Mouse (Mus musculus) left cerebral cortex, postnatal 36 days (tissue): ENCODE results near the gene Jarid2. TPM values are rescaled to one million over a fixed set of nuclear protein-coding genes. Genes with fewer than 3 reads are reported as not detected.
"Not testable (repeated sequence)": the region's sequence is repeated elsewhere in the genome, so short reads cannot be mapped to it uniquely, and the experiment has no call there.

Experiments used
- DNase-seq, 2 experiments: peaks; one replicate each; pipeline ENCODE4 v3.0.0; 2021 to 2022; ENCODE audit warnings: low spot score in 2 of 2, mixed read lengths in 1 of 2
- intact Hi-C: fragments of 180-260 bp; cut with DNase I; formaldehyde crosslinking; loops from one replicate; pipeline ENCODE4 v1.15.1; 2025
- total RNA-seq, 2 experiments: library from RNA; stranded (reverse); gene quantifications; 2 replicates each; pipeline ENCODE4 v1.2.3; 2021

Jarid2 gene
- total RNA-seq = 10 to 100 TPM; 32.3 to 40.7 TPM

DNA sequence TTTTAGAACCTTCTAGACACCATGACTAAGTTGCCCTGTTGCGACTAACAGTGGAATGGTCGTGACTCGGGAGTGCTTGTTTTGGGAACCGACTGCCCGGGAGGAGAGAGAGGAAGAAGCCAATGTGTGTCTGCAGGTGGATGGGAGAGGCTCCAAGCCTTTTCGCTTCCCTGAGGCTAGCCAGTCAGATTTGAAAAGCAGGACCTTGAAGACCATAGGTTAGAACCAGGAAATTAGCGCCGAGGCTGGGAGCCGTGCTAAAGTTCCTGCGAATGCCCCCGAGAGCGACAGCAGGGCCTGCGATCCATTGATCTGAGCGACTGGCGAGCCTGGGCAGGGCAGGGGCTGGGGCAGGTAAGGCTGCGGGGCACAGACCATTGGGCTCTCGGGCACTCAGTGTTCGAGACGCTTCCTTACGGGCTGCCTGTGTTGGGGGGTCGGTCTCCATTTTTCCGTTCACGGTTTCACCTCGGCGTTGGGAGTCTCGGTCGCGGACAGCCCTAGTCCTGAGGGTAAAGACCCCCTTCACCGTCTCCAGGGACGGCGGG, at the start of gene Jarid2:
TSS of gene Jarid2 (plus strand) at position 51 of the 548 bp plus-strand sequence.
- intact Hi-C loops = no loop called here
- peak; percentile 12 to 37 for DNase-seq

DNA sequence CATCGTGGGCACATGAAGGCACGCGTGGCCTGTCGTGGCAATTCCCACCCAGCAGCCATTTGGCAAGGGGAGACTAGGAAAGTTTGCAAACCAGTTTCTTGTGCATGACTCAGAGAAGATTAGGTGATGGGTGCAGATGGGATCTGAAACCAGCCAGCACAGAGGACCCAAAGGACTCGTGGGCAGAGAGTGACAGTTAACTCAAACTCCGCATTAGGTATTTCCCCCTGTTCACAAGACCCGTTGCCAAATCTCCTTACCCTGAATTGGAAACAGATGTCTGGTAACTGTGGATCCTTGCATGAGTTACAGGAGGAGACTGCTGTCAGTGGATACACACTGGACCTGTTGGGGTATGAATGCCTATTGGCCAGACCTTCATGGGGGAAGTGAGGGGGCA, 48.2 kb upstream of the Jarid2 start:
- intact Hi-C loops = no loop called here
- no peak for DNase-seq

DNA sequence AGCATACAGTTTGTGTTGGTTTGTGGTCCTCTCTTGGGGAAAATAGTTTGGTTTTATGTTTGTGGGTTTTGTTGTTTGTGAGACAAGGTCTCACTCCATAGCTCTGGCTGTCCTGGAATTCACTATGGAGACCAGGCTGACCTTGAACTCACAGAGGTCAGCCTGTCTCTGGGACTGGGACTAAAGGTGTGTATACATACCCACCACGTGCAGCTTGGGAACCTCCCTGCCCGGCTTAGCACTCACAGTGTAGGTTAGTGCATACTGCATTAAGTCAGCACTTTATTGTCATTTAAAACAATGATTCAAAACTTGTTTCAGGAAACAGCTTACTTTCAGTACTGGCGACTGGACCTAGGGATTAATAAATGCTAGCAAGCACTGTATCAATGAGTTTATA, 41.1 kb upstream of the Jarid2 start:
- intact Hi-C loops = no loop called here
- no peak for DNase-seq

- intact Hi-C loops = no loop called here
- DNase-seq = no peak
These were observed 31.6 kb upstream of the Jarid2 start for GRCm38 (mm10) chr13:44697628-44698027.

GRCm38 (mm10) chr13:44704036-44704801, 25.1 kb upstream of the Jarid2 start:
- intact Hi-C loops = no loop called here

DNA sequence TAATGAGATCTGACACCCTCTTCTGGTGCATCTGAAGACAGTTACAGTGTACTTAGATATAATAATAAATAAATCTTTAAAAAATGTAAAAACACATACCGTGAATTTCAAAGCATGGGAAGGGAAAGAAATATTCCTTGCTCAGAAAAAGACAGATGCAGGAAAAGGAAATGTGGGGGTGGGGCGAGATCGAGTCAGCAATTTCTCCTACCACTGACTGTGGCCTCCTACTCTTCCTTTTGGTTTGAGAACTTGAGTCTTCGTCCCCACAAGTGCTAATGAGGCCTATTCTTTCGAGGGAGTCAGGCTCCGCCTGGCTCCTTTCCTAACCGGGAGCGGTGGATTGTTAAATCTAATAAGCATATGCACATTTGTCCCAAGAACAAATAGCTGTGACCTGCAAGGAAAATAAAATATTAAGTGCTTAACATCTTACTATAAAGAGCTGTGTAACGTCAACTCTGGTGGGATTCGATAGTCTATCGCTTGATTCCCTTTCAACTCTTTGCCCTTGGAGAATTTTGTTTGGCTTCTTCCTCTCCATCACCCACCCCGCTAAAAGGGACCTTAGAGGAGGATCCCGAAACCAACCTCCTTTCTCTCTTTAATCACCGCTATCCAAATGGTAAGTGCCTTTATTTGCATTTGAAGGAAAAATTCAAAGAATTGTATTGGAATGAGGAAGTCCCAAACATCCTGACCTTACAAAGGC, 24.1 kb upstream of the Jarid2 start:
- DNase-seq = no peak
- intact Hi-C loops = no loop called here

More at GRCm38 (mm10) chr13:44704036-44704801, 25.1 kb upstream of the Jarid2 start:
- DNase-seq = no peak

GRCm38 (mm10) chr13:44705743-44706044, 23.6 kb upstream of the Jarid2 start:
- DNase-seq = no peak
- intact Hi-C loops = no loop called here

DNA sequence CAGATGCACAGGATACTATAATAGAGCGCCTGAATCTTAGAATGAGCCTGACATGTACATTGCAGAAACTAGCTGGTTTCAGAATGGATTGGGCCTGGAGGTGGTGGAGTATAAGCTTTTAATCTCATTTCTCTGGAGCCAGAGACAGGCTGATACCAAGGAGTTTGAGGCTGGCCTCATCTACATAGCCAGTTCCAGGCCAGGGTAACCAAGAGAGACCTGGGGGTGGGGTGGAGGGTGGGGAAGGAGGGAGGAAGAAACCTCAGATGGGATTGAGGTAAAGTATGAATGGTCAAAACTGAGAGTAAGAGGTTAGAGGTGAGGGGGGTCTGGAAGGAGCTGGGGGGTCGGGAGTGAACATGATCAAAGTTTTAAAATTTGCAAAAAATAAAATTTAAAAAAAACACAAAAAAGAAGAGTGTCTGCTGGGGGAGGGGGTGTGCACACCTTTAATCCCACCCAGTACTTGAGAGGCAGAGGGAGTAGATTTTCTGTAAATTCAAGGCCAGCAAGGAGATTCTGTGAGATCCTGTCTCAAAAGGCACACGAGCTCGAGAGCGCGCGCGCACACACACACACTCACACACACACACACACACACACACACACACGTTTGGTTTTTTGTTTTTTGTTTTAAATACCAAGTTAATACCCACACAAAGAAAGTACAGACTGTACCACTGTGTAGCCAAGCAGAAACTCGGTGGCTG, 22.9 kb upstream of the Jarid2 start:
- intact Hi-C loops = no loop called here
- no peak for DNase-seq

DNA sequence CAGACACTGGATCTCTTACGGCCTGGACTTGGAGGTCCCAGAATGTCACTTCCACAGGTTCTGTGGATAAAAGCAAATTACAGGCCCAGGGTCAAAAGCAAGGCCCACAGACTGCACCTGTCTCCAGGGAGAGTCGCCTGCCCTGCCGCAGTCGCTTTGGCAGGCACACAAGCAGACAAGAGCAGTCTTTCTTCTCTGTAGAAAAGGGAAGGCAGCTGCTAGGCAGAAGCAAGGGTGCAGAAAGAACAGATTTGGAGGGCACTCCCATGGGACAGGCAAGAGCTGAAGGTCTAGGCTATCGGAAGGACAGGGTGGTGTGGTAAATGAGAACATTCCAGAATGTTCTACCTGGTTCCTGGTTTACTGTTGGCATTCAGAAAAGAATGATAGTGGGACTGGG, 22.1 kb upstream of the Jarid2 start:
- DNase-seq = no peak
- intact Hi-C loops = no loop called here

DNA sequence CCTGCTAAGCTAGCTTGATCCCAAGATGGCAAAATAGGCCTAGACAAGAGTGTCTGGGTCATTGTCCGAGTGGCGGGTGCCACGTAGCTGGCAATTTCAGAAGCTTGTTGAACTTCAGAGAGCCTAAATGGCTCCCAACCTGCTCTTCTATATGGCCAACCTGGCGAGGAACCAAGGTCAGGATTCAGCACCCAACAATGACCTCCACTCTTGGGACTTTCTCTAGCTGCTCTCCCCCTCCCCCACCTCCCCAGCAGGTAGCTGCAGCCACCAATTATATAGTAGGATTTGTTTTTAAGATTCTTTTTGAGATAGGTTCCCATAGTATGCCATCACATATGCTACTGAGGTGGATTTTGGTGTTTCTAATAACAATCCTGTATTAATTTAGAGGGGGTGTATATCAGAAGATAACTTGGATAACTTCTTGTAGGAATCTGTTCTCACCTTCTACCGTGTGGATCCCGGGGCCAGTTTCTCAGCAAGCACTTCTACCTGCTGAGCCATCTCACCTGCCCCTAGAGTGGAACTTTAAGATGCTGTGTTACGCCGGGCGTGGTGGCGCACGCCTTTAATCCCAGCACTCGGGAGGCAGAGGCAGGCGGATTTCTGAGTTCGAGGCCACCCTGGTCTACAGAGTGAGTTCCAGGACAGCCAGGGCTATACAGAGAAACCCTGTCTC, 20.8 kb upstream of the Jarid2 start:
- DNase-seq = no peak
- intact Hi-C loops = no loop called here

GRCm38 (mm10) chr13:44709747-44710480, 19.4 kb upstream of the Jarid2 start:
- intact Hi-C loops = no loop called here
- DNase-seq = no peak

DNA sequence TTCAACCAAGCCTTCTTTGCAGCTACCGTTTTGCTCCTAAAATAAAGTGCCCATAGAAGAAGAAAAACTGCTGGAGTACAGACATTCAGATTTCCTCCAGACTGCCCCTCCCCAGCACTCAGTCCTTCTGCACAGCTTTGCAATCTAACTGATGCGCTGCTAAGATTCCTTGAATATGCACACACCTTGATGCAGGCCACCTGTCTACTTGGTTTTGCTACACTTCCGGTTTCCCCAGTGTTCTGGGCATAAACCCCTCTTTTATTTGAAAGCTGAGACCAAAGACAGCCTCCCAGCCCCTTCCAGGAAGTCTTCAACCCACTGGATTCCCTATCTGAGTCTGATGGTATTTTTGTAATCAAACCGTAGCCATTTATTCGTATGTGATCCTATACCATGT, 18.2 kb upstream of the Jarid2 start:
- no peak for DNase-seq
- intact Hi-C loops = no loop called here

DNA sequence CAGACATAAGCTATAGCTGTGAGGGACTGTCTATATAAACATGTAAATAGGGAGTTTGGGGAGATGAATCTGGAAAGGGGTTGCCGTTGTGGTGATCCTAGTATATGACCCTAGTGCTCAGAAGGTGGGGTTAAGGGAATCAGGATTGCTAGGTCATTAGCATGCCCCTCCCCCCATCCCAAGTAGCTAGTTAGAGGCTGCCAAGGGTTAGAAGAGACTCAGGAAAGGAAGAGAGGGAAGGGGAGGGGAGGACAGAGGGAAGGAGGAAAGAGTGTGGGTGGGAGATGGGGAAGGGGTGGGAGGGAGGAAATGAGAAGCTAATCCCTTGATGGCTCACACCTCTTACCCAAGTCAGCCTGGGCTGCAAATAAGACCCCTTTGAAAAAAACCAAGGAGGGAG, 17.4 kb upstream of the Jarid2 start:
- intact Hi-C loops = no loop called here

DNA sequence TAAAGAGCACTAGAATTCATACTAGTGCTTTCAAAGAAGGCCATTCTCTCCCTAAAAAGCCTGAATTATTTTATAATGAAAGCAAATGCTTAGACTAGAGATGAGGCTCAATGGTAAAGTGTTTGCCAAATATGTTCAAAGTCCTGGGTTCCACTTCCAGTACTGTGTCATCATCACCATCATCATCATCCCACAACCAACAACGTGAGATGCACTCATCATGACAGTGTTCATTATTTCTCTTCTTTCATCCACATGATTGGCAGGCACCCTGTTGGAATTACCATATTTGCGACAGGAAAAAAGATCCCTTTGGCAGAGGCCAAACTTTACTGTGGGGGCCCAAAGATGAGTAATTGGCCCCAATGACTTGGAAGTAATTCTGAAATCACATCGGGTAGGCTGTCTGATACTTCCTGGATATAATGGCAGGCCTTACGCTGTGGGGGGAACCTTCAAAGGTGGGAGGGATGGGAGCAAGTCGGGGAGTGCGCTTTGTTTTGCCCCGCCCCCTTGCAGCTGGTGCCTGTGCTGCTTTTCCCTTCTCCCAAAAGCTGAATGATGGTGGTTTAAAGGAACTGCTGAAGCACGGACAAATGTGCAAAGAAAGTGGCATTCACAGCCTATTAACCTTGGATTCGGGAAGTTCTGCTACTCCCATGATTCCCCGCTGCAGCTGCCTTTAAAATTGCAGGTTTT, 13.9 kb upstream of the Jarid2 start:
- intact Hi-C loops = no loop called here
- DNase-seq = no peak

More for the DNA sequence above, 17.4 kb upstream of the Jarid2 start:
- no peak for DNase-seq

DNA sequence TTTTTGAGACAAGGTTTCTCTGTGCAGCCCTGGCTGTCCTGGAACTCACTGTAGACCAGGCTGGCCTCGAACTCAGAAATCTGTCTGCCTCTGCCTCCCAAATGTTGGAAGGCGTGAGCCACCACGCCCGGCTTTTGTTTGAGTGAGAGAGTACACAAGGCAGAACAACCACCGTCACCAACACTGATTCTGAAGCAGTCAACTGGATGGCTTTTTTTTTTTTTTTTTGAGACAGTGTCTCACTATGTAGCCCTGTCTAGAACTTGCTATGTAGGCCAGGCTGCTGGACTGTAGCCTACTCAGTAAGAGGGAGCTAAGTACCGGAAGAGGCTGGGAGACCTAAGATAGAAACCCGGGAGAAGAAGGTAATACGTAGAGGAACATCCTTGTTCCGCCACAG, 11.4 kb upstream of the Jarid2 start:
- intact Hi-C loops = no loop called here
- no peak for DNase-seq

DNA sequence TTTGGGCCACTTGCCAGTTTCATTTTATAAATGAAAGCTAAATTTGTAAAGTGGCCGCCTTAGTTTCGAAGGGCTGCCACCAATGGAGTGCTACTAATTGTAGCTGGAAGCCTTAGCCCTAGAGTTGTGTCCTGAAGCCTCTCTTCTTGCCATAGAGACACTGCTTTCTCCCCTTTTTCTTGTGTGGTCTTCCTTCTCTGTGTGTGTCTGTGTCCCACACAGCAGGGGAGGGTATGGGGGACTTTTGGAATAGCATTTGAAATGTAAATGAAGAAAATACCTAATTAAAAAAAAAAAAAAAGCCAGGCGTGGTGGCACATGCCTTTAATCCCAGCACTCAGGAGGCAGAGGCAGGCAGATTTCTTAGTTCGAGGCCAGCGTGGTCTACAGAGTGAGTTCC, 10.8 kb upstream of the Jarid2 start:
- intact Hi-C loops, DNase-seq: not testable (repeated sequence)

DNA sequence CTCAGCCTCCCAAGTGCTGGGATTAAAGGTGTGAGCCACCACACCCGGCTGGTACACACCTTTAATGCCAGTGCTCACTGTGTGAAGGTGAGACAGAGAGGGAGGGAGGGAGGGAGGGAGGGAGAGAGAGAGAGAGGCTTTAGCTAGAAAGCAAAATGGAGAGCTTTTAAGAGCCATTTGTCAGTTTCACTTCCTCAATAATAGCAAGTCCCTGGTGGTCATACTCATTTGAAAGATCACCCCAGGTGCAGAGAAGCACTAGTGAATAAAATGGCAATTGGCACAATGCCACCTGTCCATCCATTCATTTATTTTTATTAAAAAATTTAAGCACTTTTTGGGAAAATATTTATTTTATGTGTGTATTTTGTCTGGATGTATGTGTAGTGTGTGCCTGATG, 9.2 kb upstream of the Jarid2 start:
- no peak for DNase-seq

GRCm38 (mm10) chr13:44721891-44722547, 7.3 kb upstream of the Jarid2 start:
- no peak for DNase-seq
- intact Hi-C loops = no loop called here

More for the DNA sequence above, 9.2 kb upstream of the Jarid2 start:
- intact Hi-C loops = no loop called here
